Mouse (Mus musculus) limb, embryonic 10.5 days (tissue): Measurements from ENCODE around the gene Slc3a2. TPM values are rescaled to one million over a fixed set of nuclear protein-coding genes. Genes with fewer than 3 reads are reported as not detected.
A peak's percentile ranks its signal among the peaks of the same experiment; 100 is the strongest.

ENCODE experiments used
- DNase-seq: peaks from one replicate; pipeline ENCODE4 v3.0.0-alpha.2; 2017; ENCODE audit warnings: low spot score
- H3K27ac ChIP-seq: fragments of 300-500 bp; sonication (generic); 2 replicates; pipeline ENCODE4 v1.5.1; 2016; ENCODE audit warnings: mild to moderate bottlenecking
- H3K27me3 ChIP-seq: fragments of 300-500 bp; sonication (generic); 2 replicates; pipeline ENCODE4 v1.6.1; 2016; ENCODE audit warnings: low read depth, mild to moderate bottlenecking; ENCODE audit not compliant: poor library complexity, severe bottlenecking
- H3K36me3 ChIP-seq: fragments of 300-500 bp; sonication (generic); 2 replicates; pipeline ENCODE4 v1.6.1; 2016; ENCODE audit warnings: mild to moderate bottlenecking, moderate library complexity
- H3K4me1 ChIP-seq: fragments of 300-500 bp; sonication (generic); 2 replicates; pipeline ENCODE4 v1.6.1; 2016
- H3K4me3 ChIP-seq: fragments of 300-500 bp; sonication (generic); 2 replicates; pipeline ENCODE4 v1.5.1; 2016; ENCODE audit warnings: mild to moderate bottlenecking, moderate library complexity
- H3K9me3 ChIP-seq: fragments of 300-500 bp; sonication (generic); replicated peaks from 2 replicates; pipeline ENCODE4 v1.6.1; 2016; ENCODE audit warnings: mild to moderate bottlenecking
- WGBS: fragments of 180-500 bp; shearing (Covaris S2); methylation state at CpG from one replicate; pipeline ENCODE4 v1.1.7; 2016; 5-methylcytosine and 5-hydroxymethylcytosine counted together
- polyA plus RNA-seq: library from polyadenylated mRNA; unstranded; fragments of >200 nt; fragmentation: Nextera tagmentation; extraction: Ambion mirVana; gene quantifications from 2 replicates; pipeline ENCODE4 v1.2.1, GENCODE M21; 2016

The Slc3a2 gene
- polyA plus RNA-seq, 1 experiment from 2014 or later, result 119 TPM

- peaks cover 21% of the 10 kb centered on the region for H3K4me1 ChIP-seq
- no peaks in the 10 kb centered on the region for H3K27me3 ChIP-seq
- WGBS, result under 1% methylated on average over 13 of the region's 13 CpGs
- peak overlapping the region; percentile 82 for H3K4me3 ChIP-seq
- peak; percentile 88 for DNase-seq
- H3K9me3 ChIP-seq, result no peaks in the 10 kb centered on the region
- peaks cover 45% of the 10 kb centered on the region for H3K36me3 ChIP-seq
- peak overlapping the region; percentile 93 for H3K27ac ChIP-seq
Measured at GRCm38 (mm10) chr19:8712870-8713305, 10.3 kb downstream of the Slc3a2 start.

- Histone ChIP-seq H3K27ac (peak overlapping the region; percentile 93), H3K4me3 (peak overlapping the region; percentile 82), H3K27me3 (no peaks in the 10 kb centered on the region), H3K9me3 (no peaks in the 10 kb centered on the region), H3K4me1 (peaks cover 21% of the 10 kb centered on the region), H3K36me3 (peaks cover 52% of the 10 kb centered on the region)
- DNase-seq, result no peak
- 66% methylated on average over 10 of the region's 10 CpGs for whole genome bisulfite sequencing
Measured at GRCm38 (mm10) chr19:8711949-8712869, 11.0 kb downstream of the Slc3a2 start.

- Histone ChIP-seq H3K27me3 (no peaks in the 10 kb centered on the region), H3K9me3 (no peaks in the 10 kb centered on the region), H3K36me3 (peaks cover 58% of the 10 kb centered on the region), H3K4me1 (peaks cover 21% of the 10 kb centered on the region), H3K4me3 (peak overlapping the region; percentile 82), H3K27ac (peak overlapping the region; percentile 93; the same call in 1 of the 2 replicates)
- 89% methylated on average over 4 of the region's 4 CpGs for WGBS
- no peak for DNase-seq
Measured at GRCm38 (mm10) chr19:8711506-8711905, 11.7 kb downstream of the Slc3a2 start.

- H3K9me3 ChIP-seq, result no peaks in the 10 kb centered on the region
- no peaks in the 10 kb centered on the region for H3K27me3 ChIP-seq
- no peak overlapping the region for H3K27ac ChIP-seq
- WGBS, result 96% methylated on average over 2 of the region's 2 CpGs
- no peak overlapping the region for H3K4me3 ChIP-seq
- H3K4me1 ChIP-seq, result peaks cover 21% of the 10 kb centered on the region
- H3K36me3 ChIP-seq, result peaks cover 65% of the 10 kb centered on the region
- no peak for DNase-seq
Measured at GRCm38 (mm10) chr19:8710057-8710456, 13.1 kb downstream of the Slc3a2 start.

GRCm38 (mm10) chr19:8708954-8709353, 14.2 kb downstream of the Slc3a2 start:
- peaks cover 17% of the 10 kb centered on the region for H3K4me1 ChIP-seq
- no peak overlapping the region for H3K4me3 ChIP-seq
- H3K27ac ChIP-seq, result no peak overlapping the region
- H3K36me3 ChIP-seq, result peaks cover 65% of the 10 kb centered on the region
- no peaks in the 10 kb centered on the region for H3K9me3 ChIP-seq
- no peaks in the 10 kb centered on the region for H3K27me3 ChIP-seq
- no peak for DNase-seq
- WGBS, result 94% methylated on average over 8 of the region's 8 CpGs

- H3K9me3 ChIP-seq, result no peaks in the 10 kb centered on the region
- peaks cover 60% of the 10 kb centered on the region for H3K36me3 ChIP-seq
- peaks cover 7% of the 10 kb centered on the region for H3K4me1 ChIP-seq
- no peaks in the 10 kb centered on the region for H3K27me3 ChIP-seq
- H3K4me3 ChIP-seq, result no peak overlapping the region
- DNase-seq, result no peak
- 96% methylated on average over 7 of the region's 7 CpGs for whole genome bisulfite sequencing
- no peak overlapping the region for H3K27ac ChIP-seq
Measured at GRCm38 (mm10) chr19:8706930-8707329, 16.2 kb downstream of the Slc3a2 start.

- Histone ChIP-seq H3K9me3 (no peaks in the 10 kb centered on the region), H3K4me3 (no peak overlapping the region), H3K27me3 (no peaks in the 10 kb centered on the region), H3K36me3 (peaks cover 52% of the 10 kb centered on the region), H3K4me1 (no peaks in the 10 kb centered on the region), H3K27ac (no peak overlapping the region)
- no peak for DNase-seq
- WGBS, result 84% methylated on average over 7 of the region's 7 CpGs
Measured at GRCm38 (mm10) chr19:8706132-8706667, 17.0 kb downstream of the Slc3a2 start.

- no peak for DNase-seq
- 83% methylated on average over 6 of the region's 6 CpGs for WGBS
- H3K27ac ChIP-seq, result 0 out of 2 replicates have a peak overlapping the region, but pooled peaks have one; percentile 25
Measured at GRCm38 (mm10) chr19:8705026-8705708, 18.0 kb downstream of the Slc3a2 start.

GRCm38 (mm10) chr19:8703571-8703970, 19.6 kb downstream of the Slc3a2 start:
- H3K27ac ChIP-seq, result no peak overlapping the region
- H3K36me3 ChIP-seq, result peaks cover 26% of the 10 kb centered on the region
- H3K4me3 ChIP-seq, result no peak overlapping the region
- WGBS, result 60% methylated on average over 4 of the region's 4 CpGs
- no peaks in the 10 kb centered on the region for H3K4me1 ChIP-seq
- no peaks in the 10 kb centered on the region for H3K9me3 ChIP-seq
- DNase-seq, result no peak
- H3K27me3 ChIP-seq, result no peaks in the 10 kb centered on the region

More at GRCm38 (mm10) chr19:8705026-8705708, 18.0 kb downstream of the Slc3a2 start:
- Histone ChIP-seq H3K4me3 (no peak overlapping the region), H3K36me3 (peaks cover 42% of the 10 kb centered on the region), H3K27me3 (no peaks in the 10 kb centered on the region), H3K4me1 (no peaks in the 10 kb centered on the region), H3K9me3 (no peaks in the 10 kb centered on the region)

- H3K27ac ChIP-seq, result no peak overlapping the region
- no peaks in the 10 kb centered on the region for H3K4me1 ChIP-seq
- no peaks in the 10 kb centered on the region for H3K9me3 ChIP-seq
- peaks cover 15% of the 10 kb centered on the region for H3K36me3 ChIP-seq
- H3K4me3 ChIP-seq, result no peak overlapping the region
- WGBS, result 84% methylated on average over 3 of the region's 3 CpGs
- H3K27me3 ChIP-seq, result no peaks in the 10 kb centered on the region
- no peak for DNase-seq
Measured at GRCm38 (mm10) chr19:8702458-8702857, 20.7 kb downstream of the Slc3a2 start.

GRCm38 (mm10) chr19:8699652-8700051, 23.5 kb downstream of the Slc3a2 start:
- no peak overlapping the region for H3K27ac ChIP-seq
- no peaks in the 10 kb centered on the region for H3K4me1 ChIP-seq
- no peak overlapping the region for H3K4me3 ChIP-seq
- H3K27me3 ChIP-seq, result no peaks in the 10 kb centered on the region
- no peak for DNase-seq
- H3K36me3 ChIP-seq, result no peaks in the 10 kb centered on the region
- WGBS, result 81% methylated on average over 9 of the region's 9 CpGs
- no peaks in the 10 kb centered on the region for H3K9me3 ChIP-seq

GRCm38 (mm10) chr19:8695330-8695729, 27.8 kb downstream of the Slc3a2 start:
- H3K27me3 ChIP-seq, result no peaks in the 10 kb centered on the region
- WGBS, result 55% methylated on average over 6 of the region's 6 CpGs
- DNase-seq, result no peak

GRCm38 (mm10) chr19:8692740-8693139, 30.4 kb downstream of the Slc3a2 start:
- H3K9me3 ChIP-seq, result no peaks in the 10 kb centered on the region
- DNase-seq, result no peak
- 69% methylated on average over 5 of the region's 5 CpGs for WGBS
- no peaks in the 10 kb centered on the region for H3K4me1 ChIP-seq
- no peak overlapping the region for H3K4me3 ChIP-seq
- no peaks in the 10 kb centered on the region for H3K27me3 ChIP-seq
- no peaks in the 10 kb centered on the region for H3K36me3 ChIP-seq
- no peak overlapping the region for H3K27ac ChIP-seq

More at GRCm38 (mm10) chr19:8695330-8695729, 27.8 kb downstream of the Slc3a2 start:
- Histone ChIP-seq H3K4me1 (no peaks in the 10 kb centered on the region), H3K36me3 (no peaks in the 10 kb centered on the region), H3K9me3 (no peaks in the 10 kb centered on the region), H3K27ac (no peak overlapping the region), H3K4me3 (no peak overlapping the region)
